Mouse (Mus musculus) mature B cell (primary cell): ENCODE results near the gene Pde8a.

Experiments used
- in situ Hi-C: fragments of 300-500 bp; cut with MboI; formaldehyde crosslinking; loops from 2 replicates; pipeline ENCODE4 v1.14.3; 2019

Gene Pde8a

DNA sequence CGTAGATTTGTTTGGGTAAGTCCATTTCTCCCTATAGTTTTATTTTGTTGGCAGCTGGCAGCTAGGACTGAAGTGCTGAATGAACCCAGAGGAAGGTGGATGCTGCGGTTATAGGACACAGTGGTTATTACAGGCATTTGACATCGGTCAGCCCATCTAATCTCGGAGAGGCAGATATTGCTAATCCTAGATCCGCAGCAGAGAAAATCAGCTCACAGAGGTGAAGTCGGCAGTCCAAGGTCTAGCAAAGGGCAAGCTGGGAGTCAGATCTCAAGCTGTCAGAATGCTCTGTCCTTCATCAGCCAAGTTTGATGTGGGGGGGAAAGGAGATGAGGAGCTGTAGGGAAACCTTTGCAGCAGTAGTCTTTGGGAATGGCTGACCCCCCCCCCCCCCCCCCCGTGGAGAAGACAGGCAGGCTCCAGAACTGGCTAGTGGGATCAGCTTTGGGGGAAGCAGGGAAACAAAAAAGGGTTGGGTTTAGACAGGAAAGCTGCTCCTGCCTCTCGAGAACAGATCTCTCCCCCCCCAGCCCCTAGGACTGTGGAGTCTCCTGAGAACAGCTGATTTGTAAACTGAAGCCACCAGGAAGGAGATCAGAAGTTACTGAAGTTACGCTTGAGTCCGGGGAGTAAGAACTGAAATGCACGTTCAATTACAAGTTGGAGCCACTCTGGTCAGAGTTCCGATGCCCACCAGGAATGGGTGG is 3.3 kb upstream of the Pde8a start:
- in situ Hi-C loops: no loop called here

- in situ Hi-C loops: no loop called here
These were observed 1.6 kb upstream of the Pde8a start for GRCm38 (mm10) chr7:81211760-81212159.

- in situ Hi-C loops: no loop called here
These were observed 1.1 kb upstream of the Pde8a start for GRCm38 (mm10) chr7:81212261-81212681.

GRCm38 (mm10) chr7:81212697-81213346 is 574 bp upstream of the Pde8a start:
- in situ Hi-C loops: no loop called here

DNA sequence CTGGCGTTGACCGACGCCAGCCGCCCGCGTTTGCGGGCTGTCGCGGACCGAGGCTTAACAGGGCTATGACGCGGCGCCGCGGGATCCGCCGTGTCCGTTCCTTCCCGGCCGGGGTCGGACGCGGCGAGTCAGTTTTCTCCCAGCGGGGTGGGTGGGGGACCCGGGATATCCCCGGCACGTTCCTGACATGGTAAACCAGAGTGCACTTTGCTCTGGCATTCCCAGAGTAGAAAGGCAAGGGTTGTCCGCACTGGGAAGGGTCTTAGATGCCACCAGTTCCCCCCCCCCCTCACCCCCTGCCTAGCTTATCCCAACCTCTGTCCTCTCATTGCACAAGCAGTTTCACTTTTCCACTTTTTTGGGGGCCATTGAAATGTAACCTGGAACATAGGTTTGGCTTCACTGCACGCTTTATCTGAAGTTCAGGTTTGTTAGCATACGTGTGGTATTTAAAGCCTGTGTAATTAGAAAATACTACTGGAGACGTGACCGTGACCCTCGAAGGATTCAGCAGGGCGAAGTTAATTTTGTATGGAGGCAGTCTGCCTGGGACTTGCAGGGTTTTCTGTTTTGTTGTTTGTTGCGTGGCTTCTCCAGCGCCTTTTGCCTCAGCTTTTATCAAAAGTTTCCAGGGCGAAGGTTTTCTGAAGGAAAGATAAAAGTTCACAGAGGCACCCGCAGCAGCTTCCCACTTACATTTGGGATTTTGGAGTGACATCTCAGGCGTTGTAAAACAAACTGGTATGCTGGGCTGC is 934 bp downstream of the Pde8a start:
- in situ Hi-C loops: no loop called here

- in situ Hi-C loops: no loop called here
These were observed 2.6 kb downstream of the Pde8a start for GRCm38 (mm10) chr7:81215950-81216349.

- in situ Hi-C loops: no loop called here
These were observed 5.9 kb downstream of the Pde8a start for GRCm38 (mm10) chr7:81219321-81219720.

DNA sequence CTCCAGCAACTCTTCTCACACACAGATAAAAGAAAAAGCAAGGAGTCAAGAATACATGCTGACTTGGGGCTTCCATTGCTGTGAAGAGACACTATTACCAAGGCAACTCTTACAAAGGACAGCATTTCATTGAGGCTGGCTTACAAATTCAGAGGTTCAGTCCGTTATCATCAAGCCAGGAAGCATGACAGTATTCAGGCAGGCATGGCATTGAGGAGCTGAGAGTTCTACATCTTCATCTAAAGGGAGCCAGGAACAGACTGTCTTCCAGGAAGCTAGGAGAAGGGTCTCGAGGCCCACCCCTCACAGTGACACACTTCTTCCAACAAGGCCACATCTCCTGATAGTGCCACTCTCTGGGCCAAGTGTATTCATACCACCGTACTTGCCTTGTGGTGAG is 7.0 kb downstream of the Pde8a start:
- in situ Hi-C loops: no loop called here

GRCm38 (mm10) chr7:81224260-81224659 is 10.9 kb downstream of the Pde8a start:
- in situ Hi-C loops: no loop called here

GRCm38 (mm10) chr7:81230091-81230792 is 16.8 kb downstream of the Pde8a start:
- in situ Hi-C loops: no loop called here

DNA sequence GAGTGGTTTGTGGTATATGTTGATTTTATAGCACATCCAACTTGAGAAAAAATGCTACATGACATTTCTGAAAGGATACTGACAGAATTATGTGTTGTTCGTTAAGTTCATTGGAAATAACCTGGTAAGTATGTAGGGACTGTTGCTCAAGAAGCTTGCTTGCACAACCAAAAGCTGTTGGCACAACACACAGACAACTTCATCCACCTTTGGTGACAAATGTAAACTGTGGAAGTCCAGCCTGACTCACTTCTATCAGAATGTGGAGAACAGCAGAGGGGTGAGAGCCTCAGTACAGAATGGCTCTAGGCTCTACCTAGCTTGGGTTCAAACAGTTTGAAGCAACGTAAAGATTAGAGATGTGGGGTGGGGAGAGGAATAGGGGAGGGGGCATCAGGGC is 19.3 kb downstream of the Pde8a start:
- in situ Hi-C loops: no loop called here

DNA sequence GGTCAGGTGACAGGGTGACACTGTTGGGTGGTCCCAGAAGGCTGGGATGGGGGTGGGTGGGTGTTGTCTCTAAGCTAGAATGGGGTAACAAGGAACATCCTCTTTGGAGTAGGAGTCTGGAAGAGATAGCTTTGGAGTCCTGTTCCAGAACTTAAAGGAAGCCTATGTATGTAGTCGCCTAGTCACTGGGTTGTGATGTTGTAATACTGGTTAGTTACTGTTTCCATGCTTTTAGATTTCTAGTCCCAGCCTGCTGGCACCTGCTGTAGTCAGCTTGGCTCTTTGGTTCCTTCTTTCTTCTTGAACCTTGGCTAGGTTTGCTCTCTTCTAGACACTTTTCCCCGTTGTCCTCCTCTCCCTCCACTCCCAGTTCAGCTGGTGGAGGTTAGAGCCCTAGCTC is 21.7 kb downstream of the Pde8a start:
- in situ Hi-C loops: no loop called here

DNA sequence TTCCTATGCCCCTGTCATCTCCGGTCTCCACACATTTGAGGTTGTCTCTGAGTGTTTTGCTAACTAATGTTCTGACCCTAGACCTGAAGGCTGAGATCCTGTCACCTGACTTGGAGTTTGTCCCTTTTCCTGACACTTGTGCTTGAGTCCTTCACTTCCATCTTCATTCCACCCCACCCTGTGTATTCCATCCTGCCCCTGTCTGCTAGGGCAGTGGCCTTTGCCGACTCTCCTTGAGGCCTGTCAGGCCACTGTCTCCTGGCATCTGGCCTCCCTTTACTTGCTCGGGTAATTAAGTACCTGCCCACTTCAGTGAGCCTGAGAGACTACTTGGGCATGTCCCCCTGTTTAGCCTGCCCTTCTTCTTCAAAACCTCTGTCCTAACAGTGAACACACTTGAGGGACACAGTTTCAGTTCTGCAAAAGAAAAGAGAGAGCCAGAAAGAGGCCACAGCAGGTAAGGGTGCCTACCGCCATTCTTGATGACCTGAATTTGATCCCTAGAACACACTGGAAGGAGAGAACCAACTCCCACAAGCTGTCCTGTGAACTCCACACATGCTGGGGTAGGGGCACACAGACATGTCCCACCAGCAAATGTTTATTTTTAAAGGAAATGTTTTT is 22.3 kb downstream of the Pde8a start:
- in situ Hi-C loops: no loop called here

GRCm38 (mm10) chr7:81243361-81243760 is 30.0 kb downstream of the Pde8a start:
- in situ Hi-C loops: no loop called here

GRCm38 (mm10) chr7:81249854-81250279 is 36.5 kb downstream of the Pde8a start:
- in situ Hi-C loops: no loop called here

DNA sequence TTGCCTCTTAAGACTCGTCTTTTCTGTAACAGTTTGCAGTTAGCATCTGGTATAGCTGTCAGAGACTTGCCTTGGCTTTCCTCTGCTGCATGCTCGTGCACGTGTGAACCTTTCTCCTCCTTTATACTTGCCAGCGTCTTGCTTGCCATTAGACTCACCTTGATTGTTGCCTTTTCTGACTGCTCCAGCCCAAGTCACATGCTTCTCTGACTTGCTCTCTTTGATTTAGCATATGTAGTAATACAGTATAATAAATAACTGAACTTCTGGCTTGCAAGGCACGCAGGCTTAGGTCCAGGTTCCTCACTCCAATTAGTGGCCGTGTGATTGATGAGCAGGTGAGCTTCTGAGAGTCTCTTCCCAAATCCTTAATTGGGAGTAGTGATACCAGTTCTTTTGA is 37.2 kb downstream of the Pde8a start:
- in situ Hi-C loops: no loop called here

- in situ Hi-C loops: no loop called here
These were observed 38.1 kb downstream of the Pde8a start for GRCm38 (mm10) chr7:81251521-81251920.

DNA sequence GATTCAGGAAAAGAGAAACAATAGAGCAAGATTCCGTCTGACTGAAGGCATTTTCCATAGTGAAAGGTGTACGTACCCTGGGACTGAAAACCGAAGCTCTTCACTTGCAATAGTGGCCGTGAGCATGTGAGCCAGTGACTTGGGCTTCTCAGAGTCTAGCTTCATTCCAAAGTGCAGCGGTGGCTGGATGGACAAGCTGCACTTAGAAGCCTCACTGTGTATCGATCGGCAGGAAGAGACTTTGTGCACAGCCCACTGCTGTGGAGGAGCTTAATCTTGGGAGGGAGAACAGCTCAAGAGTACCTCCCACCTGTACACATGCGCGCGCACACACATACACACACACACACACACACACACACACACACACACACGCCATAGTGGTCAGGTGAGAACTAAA is 39.9 kb downstream of the Pde8a start:
- in situ Hi-C loops: no loop called here

DNA sequence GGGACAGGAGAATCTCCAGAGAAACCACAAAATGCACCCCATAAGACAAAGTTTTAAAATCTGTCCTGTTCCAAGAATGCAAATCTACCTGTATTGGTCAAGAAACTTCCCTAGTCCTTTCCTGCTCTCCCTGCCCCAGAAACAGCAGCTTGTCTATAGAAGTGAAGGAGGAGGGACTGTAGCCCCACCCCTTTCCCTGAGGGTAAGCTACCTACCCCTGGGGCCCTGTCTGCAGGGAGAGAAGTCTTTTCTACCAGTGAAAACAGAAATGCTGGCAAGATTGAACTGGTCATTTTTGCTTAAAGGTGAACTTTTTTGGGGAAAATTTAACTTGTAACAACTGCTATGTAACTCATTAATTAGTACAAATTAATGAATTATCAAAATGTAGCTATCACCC is 41.2 kb downstream of the Pde8a start:
- in situ Hi-C loops: no loop called here

DNA sequence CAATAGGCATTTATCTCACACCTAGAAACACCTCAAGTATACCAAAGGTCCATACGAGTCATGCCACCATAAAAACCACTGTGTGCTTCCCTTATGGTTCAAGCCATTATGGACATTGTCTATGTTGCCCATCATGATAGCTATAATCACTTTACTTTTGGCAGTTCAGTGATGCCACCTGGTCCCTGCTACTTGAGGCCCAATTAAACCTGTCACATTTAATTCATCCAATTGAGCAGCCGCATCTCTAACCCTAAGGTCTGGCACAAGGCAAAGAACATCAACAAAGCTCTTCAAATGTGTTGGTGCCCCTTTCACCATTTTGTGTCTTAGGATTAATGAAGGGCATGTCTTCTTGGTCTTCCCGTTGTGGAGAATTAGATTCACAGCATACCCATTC is 42.1 kb downstream of the Pde8a start:
- in situ Hi-C loops: no loop called here

DNA sequence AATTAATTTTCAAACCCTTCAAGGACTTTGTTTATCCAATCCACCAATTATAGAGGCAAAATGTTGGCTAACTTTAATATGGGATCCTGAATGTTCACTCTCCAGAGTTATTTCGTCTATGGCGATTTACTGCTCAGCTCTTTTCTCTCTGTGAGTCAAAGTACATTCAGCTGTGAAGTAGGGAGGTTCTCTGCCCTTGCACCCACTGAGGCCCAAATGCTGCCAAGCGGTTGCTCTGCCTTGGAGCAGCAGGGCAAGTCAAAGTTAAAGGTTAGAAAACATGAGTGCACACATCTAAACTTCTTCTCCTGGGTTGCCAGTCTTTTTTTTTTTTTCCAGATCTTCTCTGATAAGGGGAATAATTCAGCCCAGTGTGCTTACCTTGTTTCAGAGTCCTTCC is 43.4 kb downstream of the Pde8a start:
- in situ Hi-C loops: no loop called here

DNA sequence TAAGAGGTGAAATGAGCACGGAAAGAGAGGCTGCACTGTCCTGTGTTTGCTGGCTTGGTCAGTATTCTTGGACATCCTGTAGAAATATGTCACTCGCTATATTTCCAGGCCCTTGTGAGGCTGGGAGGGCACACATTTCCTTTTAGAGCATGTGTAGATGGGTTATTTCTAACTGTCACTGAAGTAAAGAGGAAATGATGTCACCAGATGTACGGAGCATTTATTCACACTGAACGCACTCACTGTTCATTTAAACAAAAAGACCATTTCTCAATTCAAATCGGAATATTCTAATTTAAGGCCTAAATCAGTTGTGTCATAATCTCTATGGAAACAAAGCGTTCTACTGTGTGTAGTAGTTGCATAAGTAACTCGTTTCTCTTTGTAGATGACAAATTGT is 48.2 kb downstream of the Pde8a start:
- in situ Hi-C loops: no loop called here
